Mouse (Mus musculus): ENCODE data around the gene D10Wsu102e. TPM values are rescaled to one million over a fixed set of nuclear protein-coding genes. Genes with fewer than 3 reads are reported as not detected.
"Not testable (repeated sequence)": the region's sequence is repeated elsewhere in the genome, so short reads cannot be mapped to it uniquely, and the experiment has no call there.

The D10Wsu102e gene
- polyA plus RNA-seq, 1 experiment from 2014 or later, result 0.30 TPM

DNA sequence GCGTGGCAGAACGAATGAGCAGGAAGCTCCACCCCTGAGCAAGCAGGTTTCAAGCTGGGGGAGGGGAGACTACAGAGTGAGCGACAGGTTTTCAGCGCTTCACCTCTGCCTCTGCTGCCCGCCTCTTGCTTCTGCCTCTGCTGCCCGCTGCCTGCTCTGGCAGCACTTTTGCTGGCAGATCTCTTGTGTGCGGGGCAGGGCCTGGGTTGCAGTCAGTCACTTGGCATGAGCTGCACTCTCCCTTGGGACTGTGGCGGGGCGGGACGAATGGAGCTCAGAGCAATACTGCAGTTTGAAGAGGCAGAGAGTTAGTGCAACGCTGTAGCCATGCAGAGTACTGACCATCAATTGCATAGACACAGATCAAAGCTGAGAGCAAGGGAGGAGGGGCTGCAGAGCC is 45.0 kb downstream of the D10Wsu102e start:
- 92% methylated on average over 11 of the region's 11 CpGs for WGBS
- no peak for ATAC-seq (replicated peaks; ENCODE audit: insufficient number of reproducible peaks, insufficient read depth, low FRiP score, low read depth)
- no peak overlapping the region for H3K9ac ChIP-seq

DNA sequence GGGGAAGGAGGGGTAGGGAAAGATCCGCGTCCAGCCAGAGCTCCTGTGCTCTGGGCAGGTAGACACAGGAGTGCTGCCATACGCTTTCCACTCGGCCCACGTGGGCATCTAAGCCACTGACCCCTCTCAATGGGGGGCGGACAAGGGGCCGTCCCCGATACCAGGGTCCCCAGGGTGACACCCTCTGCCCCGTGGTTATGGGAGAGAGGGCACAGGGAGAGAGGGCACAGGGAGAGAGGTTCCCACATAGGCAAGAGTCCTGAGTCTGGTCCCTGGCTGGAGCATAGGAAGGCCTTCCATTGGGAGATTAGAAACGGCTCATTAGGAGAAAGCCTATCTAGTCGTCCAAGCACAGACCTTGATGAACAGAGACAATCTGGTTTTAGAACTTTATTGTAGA is 45.7 kb downstream of the D10Wsu102e start:
- Histone ChIP-seq H3K27ac (no peak overlapping the region), H3K36me3 (peaks cover 6% of the 10 kb centered on the region; the same call in 1 of the 2 replicates), H3K27me3 (no peaks in the 10 kb centered on the region), H3K4me2 (no peak overlapping the region), H3K4me1 (replicated peaks) (no peaks in the 10 kb centered on the region), H3K9me3 (replicated peaks) (no peaks in the 10 kb centered on the region), H3K9ac (no peak overlapping the region), H3K4me3 (no peak overlapping the region)
- WGBS, result 94% methylated on average over 11 of the region's 11 CpGs
- no peak for ATAC-seq (replicated peaks; ENCODE audit: insufficient number of reproducible peaks, insufficient read depth, low FRiP score, low read depth)

More for the DNA sequence above, 45.0 kb downstream of the D10Wsu102e start:
- Histone ChIP-seq H3K27me3 (no peaks in the 10 kb centered on the region), H3K27ac (no peak overlapping the region), H3K4me2 (no peak overlapping the region), H3K9me3 (replicated peaks) (no peaks in the 10 kb centered on the region), H3K4me3 (no peak overlapping the region), H3K4me1 (replicated peaks) (no peaks in the 10 kb centered on the region), H3K36me3 (peaks cover 5% of the 10 kb centered on the region; the same call in 1 of the 2 replicates)

DNA sequence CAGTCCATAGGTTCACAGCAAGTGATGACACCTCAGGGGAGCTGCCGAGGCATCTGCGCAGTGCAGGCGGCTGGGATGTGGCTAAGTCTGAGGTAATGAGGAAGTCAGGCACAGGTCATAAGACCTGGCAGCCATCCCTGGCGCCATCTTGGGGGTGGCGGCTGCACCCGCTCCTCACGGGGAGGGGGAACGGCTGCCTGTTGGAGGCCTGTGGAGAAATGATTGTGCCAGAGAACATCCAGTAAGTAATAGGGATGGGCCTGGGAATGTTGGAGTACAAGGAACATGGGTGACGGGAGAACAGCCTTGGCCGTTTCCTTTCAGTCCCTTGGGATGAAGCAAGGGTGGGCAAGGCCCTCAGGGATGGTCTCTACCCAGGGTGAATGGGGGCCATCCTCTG is 47.1 kb downstream of the D10Wsu102e start:
- peaks cover 6% of the 10 kb centered on the region; the same call in 1 of the 2 replicates for H3K36me3 ChIP-seq
- H3K9me3 ChIP-seq (replicated peaks), result no peaks in the 10 kb centered on the region
- H3K27ac ChIP-seq, result no peak overlapping the region
- no peaks in the 10 kb centered on the region for H3K27me3 ChIP-seq
- H3K4me2 ChIP-seq, result no peak overlapping the region
- no peak overlapping the region for H3K9ac ChIP-seq
- no peak overlapping the region for H3K4me3 ChIP-seq
- H3K4me1 ChIP-seq (replicated peaks), result no peaks in the 10 kb centered on the region
- ATAC-seq (replicated peaks; ENCODE audit: insufficient number of reproducible peaks, insufficient read depth, low FRiP score, low read depth), result no peak
- WGBS, result 95% methylated on average over 10 of the region's 10 CpGs

DNA sequence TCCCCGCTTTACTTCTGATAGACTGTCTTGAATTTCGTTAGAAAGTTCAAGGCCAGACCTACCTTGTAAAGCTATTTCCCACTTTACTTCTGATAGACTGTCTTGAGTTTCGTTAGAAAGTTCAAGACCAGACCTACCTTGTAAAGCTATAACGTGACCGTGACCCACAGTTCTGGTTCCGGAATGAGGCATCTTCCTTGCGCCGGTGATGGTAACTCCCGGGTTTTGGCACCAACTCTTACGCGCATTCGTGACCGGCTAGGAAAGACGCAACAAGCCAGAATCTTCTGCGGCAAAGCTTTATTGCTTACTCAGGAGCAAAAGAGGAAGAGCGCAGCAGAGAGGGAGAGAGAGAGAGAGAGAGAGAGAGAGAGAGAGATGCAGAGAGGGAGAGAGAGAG is 58.4 kb downstream of the D10Wsu102e start:
- not testable (repeated sequence) for ATAC-seq (replicated peaks; ENCODE audit: insufficient number of reproducible peaks, insufficient read depth, low FRiP score, low read depth); H3K9me3 ChIP-seq (replicated peaks); H3K36me3 ChIP-seq; H3K4me3 ChIP-seq; H3K4me1 ChIP-seq (replicated peaks); H3K9ac ChIP-seq; H3K27me3 ChIP-seq; H3K4me2 ChIP-seq; H3K27ac ChIP-seq
- 95% methylated on average over 16 of the region's 16 CpGs for WGBS

DNA sequence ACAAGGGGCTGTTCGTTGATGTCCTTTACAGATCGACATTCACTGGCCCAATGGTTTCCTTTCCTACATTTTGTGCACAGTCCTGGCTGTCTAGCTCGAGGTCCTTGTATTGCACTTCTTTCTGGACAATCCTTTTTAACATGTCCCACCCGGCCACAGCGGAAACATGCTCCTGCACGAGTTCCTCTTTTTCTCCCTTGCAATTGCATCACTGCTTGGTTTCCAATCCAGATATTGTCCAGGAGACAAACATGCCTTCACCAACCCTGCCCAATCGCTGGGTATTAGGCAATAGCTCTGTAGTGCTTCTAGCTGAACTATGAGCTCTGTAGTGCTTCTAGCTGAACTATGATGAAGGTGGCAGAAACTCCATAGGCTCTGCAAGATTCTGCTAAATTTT is 88.6 kb downstream of the D10Wsu102e start:
- no peaks in the 10 kb centered on the region for H3K27me3 ChIP-seq
- H3K4me1 ChIP-seq (replicated peaks), result no peaks in the 10 kb centered on the region
- whole genome bisulfite sequencing, result 87% methylated on average over 7 of the region's 7 CpGs
- H3K27ac ChIP-seq, result no peak overlapping the region
- H3K9me3 ChIP-seq (replicated peaks), result peaks cover 23% of the 10 kb centered on the region
- no peaks in the 10 kb centered on the region; the same call in 1 of the 2 replicates for H3K36me3 ChIP-seq
- ATAC-seq (replicated peaks; ENCODE audit: insufficient number of reproducible peaks, insufficient read depth, low FRiP score, low read depth), result no peak
- H3K4me2 ChIP-seq, result no peak overlapping the region
- H3K9ac ChIP-seq, result no peak overlapping the region
- no peak overlapping the region for H3K4me3 ChIP-seq

DNA sequence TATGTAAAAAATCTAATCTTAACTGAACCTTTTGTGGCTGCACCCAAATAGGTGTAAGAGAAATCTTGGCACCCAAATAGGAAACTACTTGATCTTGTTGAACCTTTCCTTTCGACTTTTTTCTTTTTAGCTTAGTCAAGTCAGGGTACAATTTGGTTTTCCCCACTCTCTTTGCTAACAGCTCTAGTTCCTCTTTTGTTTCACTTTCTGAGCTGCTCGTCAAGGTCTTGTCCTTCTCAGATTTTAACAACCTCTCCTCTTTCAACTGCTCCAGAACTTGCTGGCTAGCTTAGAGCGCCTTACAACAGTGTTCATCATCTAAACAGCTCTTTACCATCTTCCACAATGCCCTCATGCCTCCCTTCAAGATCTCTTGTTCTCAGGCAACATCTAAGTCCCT is 97.5 kb downstream of the D10Wsu102e start:
- no peak overlapping the region for H3K27ac ChIP-seq
- H3K4me2 ChIP-seq, result no peak overlapping the region
- no peaks in the 10 kb centered on the region for H3K4me1 ChIP-seq (replicated peaks)
- H3K4me3 ChIP-seq, result no peak overlapping the region
- H3K27me3 ChIP-seq, result no peaks in the 10 kb centered on the region
- 87% methylated on average over 3 of the region's 3 CpGs for WGBS
- no peaks in the 10 kb centered on the region; the same call in 1 of the 2 replicates for H3K36me3 ChIP-seq
- ATAC-seq (replicated peaks; ENCODE audit: insufficient number of reproducible peaks, insufficient read depth, low FRiP score, low read depth), result no peak
- peaks cover 5% of the 10 kb centered on the region; the same call in 1 of the 2 replicates for H3K9me3 ChIP-seq (replicated peaks)
- no peak overlapping the region for H3K9ac ChIP-seq

DNA sequence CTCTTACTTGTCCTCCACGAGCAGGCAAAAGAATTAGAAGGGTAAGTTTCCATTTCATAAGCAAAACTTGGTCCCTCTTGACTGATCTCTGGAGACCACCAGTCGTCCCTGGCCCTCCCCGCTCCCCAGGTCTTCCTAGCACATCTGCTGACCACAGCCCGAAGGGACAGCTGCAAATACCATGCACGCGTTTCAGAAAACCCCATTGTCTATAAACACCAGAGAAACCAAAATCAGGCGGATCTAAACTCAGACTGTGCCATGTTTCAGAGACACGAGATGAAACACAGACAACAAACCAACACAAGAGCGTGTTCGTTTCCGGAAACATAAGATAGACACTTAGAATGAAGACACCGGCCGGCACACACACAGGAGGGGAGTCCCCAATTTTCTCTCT is 115.2 kb downstream of the D10Wsu102e start:
- Histone ChIP-seq H3K27me3 (no peaks in the 10 kb centered on the region), H3K4me1 (replicated peaks) (no peaks in the 10 kb centered on the region), H3K9me3 (replicated peaks) (no peaks in the 10 kb centered on the region), H3K27ac (no peak overlapping the region), H3K4me3 (no peak overlapping the region), H3K4me2 (no peak overlapping the region), H3K36me3 (no peaks in the 10 kb centered on the region), H3K9ac (no peak overlapping the region)
- WGBS, result 92% methylated on average over 13 of the region's 13 CpGs
- no peak for ATAC-seq (replicated peaks; ENCODE audit: insufficient number of reproducible peaks, insufficient read depth, low FRiP score, low read depth)

DNA sequence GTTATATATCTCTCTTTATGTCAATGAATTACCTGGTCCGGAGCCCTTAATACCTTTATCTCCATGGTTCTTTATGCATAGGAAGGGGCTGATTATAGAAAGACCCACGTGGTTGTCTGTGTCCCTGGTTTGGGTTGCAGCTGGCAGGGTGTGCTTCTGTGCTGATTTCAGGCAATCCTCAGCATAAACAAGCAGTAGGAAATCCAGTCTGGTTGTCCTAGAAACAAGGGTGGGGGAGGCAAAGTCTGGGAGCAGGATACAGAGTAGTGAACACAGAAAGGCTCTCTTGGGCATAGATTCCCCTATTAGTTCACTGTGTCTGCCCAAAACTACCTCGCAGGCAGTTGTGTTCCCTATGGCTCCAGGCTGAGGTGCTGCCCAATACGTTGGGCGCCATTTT is 117.3 kb downstream of the D10Wsu102e start:
- Histone ChIP-seq H3K9ac (no peak overlapping the region), H3K9me3 (replicated peaks) (no peaks in the 10 kb centered on the region), H3K4me2 (no peak overlapping the region), H3K4me3 (no peak overlapping the region), H3K4me1 (replicated peaks) (no peaks in the 10 kb centered on the region), H3K27ac (no peak overlapping the region), H3K27me3 (no peaks in the 10 kb centered on the region), H3K36me3 (no peaks in the 10 kb centered on the region)
- 78% methylated on average over 5 of the region's 5 CpGs for WGBS
- no peak for ATAC-seq (replicated peaks; ENCODE audit: insufficient number of reproducible peaks, insufficient read depth, low FRiP score, low read depth)

DNA sequence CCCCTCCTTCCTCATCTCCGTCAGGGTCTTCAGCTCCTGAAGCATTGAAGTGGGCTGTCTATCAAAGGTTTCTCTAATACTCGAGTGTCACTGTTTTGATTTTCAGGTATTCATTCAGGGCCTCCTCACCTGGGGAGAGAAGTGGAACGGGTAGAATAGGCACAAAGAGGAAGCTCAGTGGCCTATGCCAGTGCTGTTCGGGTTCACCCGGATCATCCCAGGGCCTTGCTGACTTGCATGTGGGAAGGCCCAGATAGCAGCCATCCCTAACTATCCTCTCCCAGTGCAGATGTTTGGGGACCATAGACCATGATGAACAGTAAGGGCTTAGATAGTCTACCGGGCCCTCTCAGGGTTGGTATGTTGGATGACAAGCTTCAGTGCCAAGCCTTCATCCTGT is 130.5 kb downstream of the D10Wsu102e start:
- H3K9me3 ChIP-seq (replicated peaks), result no peaks in the 10 kb centered on the region
- H3K27me3 ChIP-seq, result no peaks in the 10 kb centered on the region
- H3K4me3 ChIP-seq, result no peak overlapping the region
- H3K36me3 ChIP-seq, result no peaks in the 10 kb centered on the region
- H3K9ac ChIP-seq, result no peak overlapping the region
- 85% methylated on average over 6 of the region's 6 CpGs for WGBS
- H3K27ac ChIP-seq, result no peak overlapping the region
- no peaks in the 10 kb centered on the region for H3K4me1 ChIP-seq (replicated peaks)
- H3K4me2 ChIP-seq, result no peak overlapping the region
- ATAC-seq (replicated peaks; ENCODE audit: insufficient number of reproducible peaks, insufficient read depth, low FRiP score, low read depth), result no peak

DNA sequence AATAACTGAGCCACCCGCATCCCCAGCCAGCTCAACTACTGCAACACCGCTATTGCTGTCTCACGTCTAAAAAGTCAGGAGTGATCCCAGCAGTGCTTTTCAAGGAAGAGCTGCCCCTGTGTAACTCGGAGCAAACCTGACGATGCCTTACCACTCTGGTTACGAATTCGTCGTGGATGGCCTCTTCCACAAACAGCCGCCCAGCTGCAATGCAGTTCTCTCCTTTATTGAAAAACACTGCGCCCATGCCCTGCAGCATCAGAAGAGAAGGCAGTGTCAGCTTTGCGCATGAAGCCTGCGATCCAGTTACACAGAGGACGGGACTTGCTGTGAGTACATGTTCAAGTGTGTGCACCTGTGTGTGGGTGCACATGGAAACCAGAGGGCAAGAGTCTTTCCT is 137.3 kb downstream of the D10Wsu102e start:
- 84% methylated on average over 13 of the region's 13 CpGs for WGBS
- H3K9me3 ChIP-seq (replicated peaks), result no peaks in the 10 kb centered on the region
- ATAC-seq (replicated peaks; ENCODE audit: insufficient number of reproducible peaks, insufficient read depth, low FRiP score, low read depth), result no peak
- no peaks in the 10 kb centered on the region for H3K36me3 ChIP-seq
- no peaks in the 10 kb centered on the region for H3K27me3 ChIP-seq
- no peaks in the 10 kb centered on the region for H3K4me1 ChIP-seq (replicated peaks)
- H3K27ac ChIP-seq, result no peak overlapping the region
- no peak overlapping the region for H3K4me3 ChIP-seq
- no peak overlapping the region for H3K4me2 ChIP-seq
- no peak overlapping the region for H3K9ac ChIP-seq

DNA sequence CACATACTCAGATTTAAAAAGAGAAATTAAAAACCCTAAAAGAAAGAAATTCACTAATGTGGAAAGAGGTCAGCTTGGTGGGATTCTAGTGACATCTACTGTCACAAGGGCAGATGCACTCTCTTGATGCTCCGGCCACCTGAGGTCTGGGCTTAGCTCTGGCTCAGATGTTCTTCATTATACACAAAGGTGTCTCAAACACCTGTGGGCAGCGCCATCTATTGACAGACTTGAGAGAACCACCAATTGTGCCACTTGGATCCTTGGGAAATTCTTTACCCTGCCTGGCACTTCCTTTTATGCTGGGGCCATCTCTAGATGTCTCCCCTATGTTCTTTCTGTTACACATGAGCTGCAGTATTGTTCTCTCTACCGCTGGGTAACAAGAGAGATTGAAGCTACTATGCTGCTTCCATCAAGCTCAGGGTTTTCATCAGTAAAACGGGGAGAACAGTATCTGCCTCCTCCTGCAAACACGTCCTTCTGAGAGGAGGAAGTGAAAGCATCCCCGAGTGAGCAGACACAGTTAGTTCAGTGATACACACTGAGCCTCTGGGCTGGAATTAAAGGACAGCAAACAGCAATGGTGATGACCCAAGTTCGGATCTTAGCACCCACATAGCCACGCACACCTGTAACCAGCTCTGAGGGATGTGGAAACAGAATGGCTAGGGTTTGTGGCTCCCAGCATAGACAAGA is 149.1 kb downstream of the D10Wsu102e start:
- no peak overlapping the region for H3K4me3 ChIP-seq
- H3K36me3 ChIP-seq, result peaks cover 5% of the 10 kb centered on the region; the same call in 1 of the 2 replicates
- WGBS, result 64% methylated on average over 8 of the region's 8 CpGs

DNA sequence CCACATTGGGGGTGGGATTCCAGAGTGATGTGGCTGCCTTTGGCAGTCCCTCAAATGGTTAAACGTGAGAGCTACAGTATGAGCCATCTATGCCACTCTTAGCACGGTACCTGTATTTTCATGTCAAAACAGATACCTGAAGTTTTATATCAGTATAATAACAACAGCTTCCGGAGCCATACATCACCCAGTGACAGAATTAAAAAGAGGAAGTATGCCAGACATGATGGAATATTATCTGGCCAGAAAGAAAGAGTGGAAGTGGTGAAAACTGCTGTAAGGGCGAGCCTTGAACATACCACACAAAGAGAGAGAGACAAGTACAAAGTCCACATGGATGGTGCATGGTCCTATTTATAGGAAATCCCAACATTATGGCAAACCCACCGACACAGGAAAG is 151.3 kb downstream of the D10Wsu102e start:
- no peak overlapping the region for H3K27ac ChIP-seq
- H3K27me3 ChIP-seq, result no peaks in the 10 kb centered on the region
- 69% methylated on average over 5 of the region's 5 CpGs for WGBS
- no peak overlapping the region for H3K4me2 ChIP-seq
- no peaks in the 10 kb centered on the region for H3K4me1 ChIP-seq (replicated peaks)
- no peak overlapping the region for H3K4me3 ChIP-seq
- peaks cover 3% of the 10 kb centered on the region; the same call in 1 of the 2 replicates for H3K36me3 ChIP-seq
- H3K9me3 ChIP-seq (replicated peaks), result no peaks in the 10 kb centered on the region
- H3K9ac ChIP-seq, result no peak overlapping the region
- no peak for ATAC-seq (replicated peaks; ENCODE audit: insufficient number of reproducible peaks, insufficient read depth, low FRiP score, low read depth)

More for the DNA sequence above, 149.1 kb downstream of the D10Wsu102e start:
- ATAC-seq (replicated peaks; ENCODE audit: insufficient number of reproducible peaks, insufficient read depth, low FRiP score, low read depth), result no peak
- Histone ChIP-seq H3K27ac (no peak overlapping the region), H3K4me1 (replicated peaks) (no peaks in the 10 kb centered on the region), H3K27me3 (no peaks in the 10 kb centered on the region), H3K4me2 (no peak overlapping the region), H3K9ac (no peak overlapping the region), H3K9me3 (replicated peaks) (no peaks in the 10 kb centered on the region)

Data from heart, embryonic 15.5 days (tissue).